Mouse (Mus musculus): ENCODE data around the gene Prkg2.
A peak's percentile ranks its signal among the peaks of the same experiment; 100 is the strongest.

Gene Prkg2

DNA sequence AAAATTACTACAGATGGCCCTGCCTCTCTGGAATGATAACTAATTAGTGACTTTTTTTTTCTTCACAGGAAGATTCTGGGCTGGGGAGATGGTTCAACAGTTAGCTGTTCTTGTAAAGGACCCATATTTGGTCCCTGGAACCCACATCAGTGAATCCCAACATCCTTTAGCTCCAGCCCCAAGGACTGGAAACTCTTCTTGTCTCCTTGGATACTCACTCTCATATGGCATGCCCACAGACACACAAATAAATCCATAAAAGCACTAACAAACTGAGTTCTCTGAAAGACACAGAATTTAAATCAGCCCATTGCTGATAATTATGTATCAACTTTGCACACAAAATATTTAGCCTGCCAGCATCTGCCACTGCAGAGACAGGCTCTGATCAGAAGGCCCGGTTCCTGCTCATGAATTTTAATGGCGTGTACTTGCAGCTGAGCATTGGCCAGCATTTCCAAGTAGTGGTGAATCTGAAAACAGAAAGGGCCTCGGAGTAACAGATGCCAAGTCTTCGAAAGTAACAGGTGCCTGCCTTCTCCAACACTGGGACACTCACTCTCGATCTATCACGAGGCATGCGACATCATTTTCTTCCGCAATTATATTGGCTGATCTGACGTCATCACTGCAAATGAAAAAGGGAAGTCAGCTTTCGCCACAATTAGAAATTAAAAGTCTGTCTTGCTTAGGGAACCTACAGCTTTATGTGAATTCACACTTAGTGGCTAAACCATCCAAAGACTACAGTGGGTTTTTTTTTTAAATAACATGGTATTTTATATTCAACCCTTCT, 61.1 kb downstream of the Prkg2 start:
- no peak for DNase-seq

DNA sequence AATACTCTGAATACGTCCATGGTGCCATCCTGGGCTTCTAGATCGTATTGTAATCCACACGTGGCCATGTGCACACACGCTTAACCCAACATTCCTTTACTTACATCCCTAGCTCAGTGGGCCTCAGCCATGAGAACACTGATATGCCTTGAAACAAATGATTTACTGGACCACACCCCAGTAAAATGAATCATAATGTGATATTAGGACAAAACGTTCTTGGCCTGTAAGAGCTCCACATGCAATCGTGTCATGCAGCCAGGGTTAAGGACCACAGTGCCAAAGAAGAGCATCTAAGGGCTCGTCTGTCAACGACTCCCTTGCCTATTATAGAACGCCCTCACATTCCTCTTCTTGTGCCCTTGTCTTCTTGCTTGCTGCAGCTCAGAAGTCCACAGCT, 70.5 kb downstream of the Prkg2 start:
- no peak for DNase-seq

GRCm38 (mm10) chr5:98965139-98965538, 72.0 kb downstream of the Prkg2 start:
- no peak for DNase-seq

DNA sequence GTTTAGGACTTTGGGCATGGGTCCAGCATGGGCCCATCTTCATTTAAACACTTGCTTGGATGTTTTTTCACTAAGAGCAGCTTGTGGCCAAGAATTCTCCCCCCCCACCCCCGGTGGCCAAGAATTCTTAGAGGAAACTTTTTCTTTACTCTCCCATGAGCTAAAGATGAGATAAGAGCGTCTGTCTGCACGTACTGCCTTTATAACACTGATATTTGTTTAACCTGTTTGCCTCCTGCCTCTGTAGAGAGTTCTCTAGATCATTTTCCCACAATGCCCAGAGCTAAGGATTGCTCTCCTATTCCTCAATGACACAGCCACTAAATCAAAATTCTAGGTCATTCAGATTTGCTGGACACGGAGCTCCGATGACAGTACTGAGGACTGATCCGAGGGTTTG, 72.8 kb downstream of the Prkg2 start:
- DNase-seq: no peak

- no peak for DNase-seq
Observed at GRCm38 (mm10) chr5:98962472-98962871, 74.7 kb downstream of the Prkg2 start.

DNA sequence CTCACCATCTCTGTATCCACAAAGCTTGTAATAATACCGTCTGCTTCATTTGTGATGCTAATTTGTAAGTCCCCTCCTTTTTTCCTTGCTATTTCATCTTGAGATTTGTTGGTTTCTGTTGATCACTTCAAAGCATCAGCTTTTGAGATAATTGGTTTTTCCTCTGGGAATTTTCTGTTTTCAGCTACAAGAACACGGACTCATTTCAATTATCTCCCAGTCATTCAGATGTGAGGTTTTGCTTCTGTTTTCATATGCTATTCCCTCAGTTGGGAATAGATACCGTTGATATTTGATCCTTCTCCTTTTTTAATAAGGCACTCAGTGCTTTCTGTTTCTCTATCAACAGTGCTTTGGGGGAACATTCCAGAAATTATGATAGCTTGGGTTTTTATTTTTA, 81.6 kb downstream of the Prkg2 start:
- DNase-seq: no peak

GRCm38 (mm10) chr5:98953386-98953785, 83.8 kb downstream of the Prkg2 start:
- DNase-seq: peak; percentile 23

DNA sequence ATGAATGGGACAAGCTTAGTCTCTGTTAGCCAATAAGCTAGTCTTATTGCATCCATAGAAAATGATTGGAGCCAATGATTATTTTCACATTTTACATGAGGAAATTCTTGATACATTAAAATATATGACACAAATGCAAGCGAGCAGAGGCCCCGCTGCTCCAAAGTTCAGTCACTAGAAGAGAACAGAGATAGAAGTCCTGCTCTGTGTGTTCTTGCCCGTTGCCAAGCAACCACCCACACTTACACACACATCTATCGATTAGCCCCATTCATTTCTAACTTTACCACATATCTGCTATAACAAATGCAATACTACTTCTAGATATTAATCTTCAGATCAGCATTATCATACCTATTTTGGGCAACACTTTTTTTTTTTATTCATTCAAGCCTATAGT, 85.6 kb downstream of the Prkg2 start:
- no peak for DNase-seq

DNA sequence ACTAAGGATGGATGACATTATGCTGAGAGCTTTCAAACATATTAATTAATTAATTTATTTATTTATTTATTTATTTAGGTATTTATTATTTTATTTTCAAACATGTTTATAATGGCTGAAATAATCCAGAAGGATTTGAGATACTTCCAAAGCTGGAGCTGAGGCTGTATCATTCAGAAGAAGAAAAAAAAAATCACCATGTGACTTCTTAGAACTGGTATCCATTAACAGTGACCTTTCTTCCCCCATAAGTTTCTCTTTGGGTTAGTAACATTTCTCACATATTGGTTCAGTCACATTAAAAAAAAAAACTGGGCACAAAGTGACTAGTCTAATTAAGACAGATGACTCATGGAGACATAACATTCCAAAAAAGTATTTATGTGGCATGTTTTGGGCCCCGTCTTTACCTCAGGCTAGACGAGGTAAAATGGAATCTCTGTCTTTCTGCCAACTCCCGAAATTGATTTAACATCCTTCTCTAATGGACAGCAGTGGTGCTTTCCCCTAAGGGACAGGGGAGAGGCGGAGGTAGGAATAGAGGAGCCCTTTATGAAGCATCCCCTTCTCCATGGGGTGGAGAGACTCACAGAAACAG, 86.6 kb downstream of the Prkg2 start:
- DNase-seq: no peak

GRCm38 (mm10) chr5:98949784-98950183, 87.4 kb downstream of the Prkg2 start:
- no peak for DNase-seq

DNA sequence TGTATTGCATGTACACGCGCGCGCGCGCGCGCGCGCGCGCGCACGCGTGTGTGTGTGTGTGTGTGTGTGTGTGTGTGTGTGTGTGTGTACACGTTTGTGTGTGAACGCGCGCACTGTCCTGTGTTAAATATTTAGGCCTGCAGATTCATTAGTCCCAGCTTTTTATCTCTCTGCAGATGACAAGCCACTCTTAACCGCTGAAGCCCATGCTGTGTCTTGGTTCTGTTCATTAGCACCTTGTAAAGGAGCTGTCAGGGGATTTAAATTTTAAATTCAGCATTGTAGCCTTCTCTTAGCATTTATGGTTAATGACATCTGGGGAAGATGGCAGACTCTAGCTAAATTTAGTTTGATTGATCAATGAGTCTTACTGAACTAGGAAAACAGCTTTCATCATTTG, 90.5 kb downstream of the Prkg2 start:
- DNase-seq: no peak

GRCm38 (mm10) chr5:98946117-98946620, 91.0 kb downstream of the Prkg2 start:
- DNase-seq: no peak

DNA sequence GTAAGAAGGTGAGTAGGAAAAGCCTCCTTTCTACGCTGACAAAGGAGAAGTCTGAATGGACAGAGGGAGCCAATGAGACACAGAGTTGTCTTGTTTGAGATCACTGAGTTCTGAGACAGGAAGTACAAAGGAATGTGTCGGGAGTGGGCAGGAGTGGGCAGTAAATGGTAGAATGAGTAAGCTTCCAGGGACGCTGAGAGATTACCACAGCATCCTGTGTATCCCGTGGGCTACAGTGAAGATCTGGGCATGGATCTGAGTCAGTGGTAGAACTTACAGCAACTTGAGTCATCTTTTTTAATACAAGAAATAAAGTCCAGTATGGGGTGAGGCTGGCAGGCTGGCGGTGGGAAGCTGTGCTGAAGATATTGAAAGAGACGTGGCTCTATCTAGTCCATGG, 93.4 kb downstream of the Prkg2 start:
- no peak for DNase-seq

- DNase-seq: no peak
Observed at GRCm38 (mm10) chr5:98940731-98941130, 96.4 kb downstream of the Prkg2 start.

GRCm38 (mm10) chr5:98939631-98940208, 97.4 kb downstream of the Prkg2 start:
- DNase-seq: no peak

DNA sequence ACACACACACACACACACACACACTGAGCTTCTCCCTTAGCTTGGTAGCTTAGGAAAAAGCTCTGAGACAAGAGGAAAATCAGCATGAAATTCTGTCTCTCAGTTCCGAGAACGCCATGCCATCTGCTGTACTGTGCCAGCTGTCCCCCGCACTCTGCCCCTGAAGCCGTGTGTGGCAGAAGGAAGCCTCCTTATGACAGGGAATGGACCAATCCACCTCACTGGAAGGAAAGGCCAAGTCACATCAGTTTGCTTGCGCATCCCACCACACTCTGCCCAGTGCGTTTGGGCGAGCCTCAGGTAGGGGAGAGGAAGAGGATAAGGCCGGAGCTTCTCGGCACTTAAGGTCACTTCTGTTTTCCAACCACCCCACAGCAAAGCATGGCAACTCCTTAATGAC, 98.0 kb downstream of the Prkg2 start:
- no peak for DNase-seq

DNA sequence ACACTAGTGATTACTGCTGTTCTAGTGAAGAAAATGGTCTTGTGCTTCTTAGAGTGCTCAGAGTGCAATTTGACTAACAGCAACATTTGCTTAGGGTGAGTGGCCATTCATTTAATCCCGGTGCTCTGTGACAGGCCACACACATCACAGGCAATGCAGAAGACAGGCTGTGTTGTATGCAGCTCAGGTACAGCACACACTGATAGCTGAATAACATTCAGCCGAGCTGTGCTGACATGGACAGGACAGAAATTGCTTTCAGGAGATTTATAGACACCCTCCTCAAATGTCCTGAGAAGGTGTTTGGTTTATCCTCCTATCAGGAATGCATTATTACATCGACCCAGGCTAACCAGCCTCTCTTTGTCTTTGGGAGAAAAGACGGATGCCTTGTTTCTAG, 99.3 kb downstream of the Prkg2 start:
- no peak for DNase-seq

GRCm38 (mm10) chr5:98936650-98937049, 100.5 kb downstream of the Prkg2 start:
- peak; percentile 62 for DNase-seq

DNA sequence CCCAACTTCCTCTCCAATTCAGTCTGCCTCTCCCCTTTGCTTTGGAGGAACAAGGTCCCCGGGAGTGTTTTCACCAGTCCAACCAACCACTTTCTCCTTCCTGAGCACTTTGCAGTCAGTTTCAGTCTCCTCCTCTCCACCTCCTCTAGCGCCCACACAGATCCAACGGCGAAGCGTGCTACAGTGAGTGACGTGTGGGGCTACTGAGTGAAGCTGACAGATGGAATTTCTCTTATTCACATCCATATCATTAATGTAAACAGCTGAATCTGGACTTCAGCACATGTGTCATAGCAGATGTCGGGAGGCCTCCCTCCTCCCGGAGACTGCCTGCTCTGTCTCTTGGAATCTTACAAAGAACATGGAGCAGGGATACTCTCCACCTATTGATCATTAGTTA, 101.2 kb downstream of the Prkg2 start:
- DNase-seq: peak; percentile 4

DNA sequence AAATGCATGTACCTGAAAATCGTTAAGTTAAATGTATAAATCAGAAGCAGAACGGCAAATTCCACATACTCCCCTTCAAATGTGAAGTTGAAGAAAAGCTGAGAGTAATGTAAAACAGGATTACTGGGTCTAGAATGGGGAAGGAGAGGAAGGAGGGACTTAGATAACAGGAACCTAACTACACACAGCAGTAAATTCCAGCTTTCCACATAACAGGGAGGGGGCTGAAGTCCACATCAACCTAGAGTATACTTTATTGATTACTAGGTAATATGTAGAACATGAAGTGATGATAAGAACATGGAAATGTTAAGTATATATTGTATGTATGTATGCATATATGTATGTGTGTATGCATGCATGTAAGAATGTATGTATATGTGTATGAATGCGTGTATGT, 114.2 kb downstream of the Prkg2 start:
- no peak for DNase-seq

GRCm38 (mm10) chr5:98921608-98922007, 115.5 kb downstream of the Prkg2 start:
- no peak for DNase-seq

GRCm38 (mm10) chr5:98918716-98919115, 118.4 kb downstream of the Prkg2 start:
- DNase-seq: no peak

- peak; percentile 22 for DNase-seq
Observed at GRCm38 (mm10) chr5:98902339-98902738, 134.8 kb downstream of the Prkg2 start.

GRCm38 (mm10) chr5:98900926-98901325, 136.2 kb downstream of the Prkg2 start:
- DNase-seq: no peak
